Mouse (Mus musculus) midbrain, embryonic 10.5 days (tissue): ENCODE measurements at regions not wholly inside any gene's neighbourhood (a gene's known extent, or its start where the extent isn't known, plus 50 kb on each side); places are given as distances from the start of the nearest gene placed in this dataset.

ENCODE experiments used
- DNase-seq: peaks from one replicate; pipeline ENCODE4 v3.0.0-alpha.2; 2017; ENCODE audit warnings: low spot score
- H3K27ac ChIP-seq: fragments of 300-500 bp; sonication (generic); replicated peaks from 2 replicates; pipeline ENCODE4 v1.5.1; 2016; ENCODE audit warnings: mild to moderate bottlenecking
- H3K27me3 ChIP-seq: fragments of 300-500 bp; sonication (generic); 2 replicates; pipeline ENCODE4 v1.6.1; 2016; ENCODE audit warnings: low read depth, mild to moderate bottlenecking; ENCODE audit not compliant: poor library complexity, severe bottlenecking
- H3K36me3 ChIP-seq: fragments of 300-500 bp; sonication (generic); 2 replicates; pipeline ENCODE4 v1.6.1; 2016; ENCODE audit warnings: mild to moderate bottlenecking, moderate library complexity
- H3K4me1 ChIP-seq: fragments of 300-500 bp; sonication (generic); 2 replicates; pipeline ENCODE4 v1.6.1; 2016
- H3K4me3 ChIP-seq: fragments of 300-500 bp; sonication (generic); 2 replicates; pipeline ENCODE4 v1.5.1; 2016; ENCODE audit warnings: mild to moderate bottlenecking, moderate library complexity
- H3K9me3 ChIP-seq: fragments of 300-500 bp; sonication (generic); replicated peaks from 2 replicates; pipeline ENCODE4 v1.6.1; 2016; ENCODE audit warnings: mild to moderate bottlenecking
- WGBS: fragments of 180-500 bp; shearing (Covaris S2); methylation state at CpG from one replicate; pipeline ENCODE4 v1.1.7; 2016; 5-methylcytosine and 5-hydroxymethylcytosine counted together

DNA sequence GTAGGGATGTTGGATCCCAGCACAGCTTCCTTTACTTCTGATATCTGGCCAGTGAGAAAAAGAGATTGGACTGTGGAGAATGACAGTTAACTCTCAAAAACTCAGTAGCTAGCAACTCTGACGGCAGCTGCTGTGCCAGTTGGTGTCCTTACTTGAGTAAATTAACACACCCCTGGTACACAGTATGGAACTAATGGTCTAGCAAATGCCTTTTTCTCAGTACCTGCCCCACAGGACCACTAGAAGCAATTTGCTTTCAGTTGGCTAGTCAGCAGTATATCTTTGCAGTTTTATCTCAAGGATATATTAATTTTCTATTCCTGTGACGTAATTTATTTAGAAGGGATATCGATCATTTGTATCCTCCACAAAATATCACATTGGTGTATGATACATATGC lies 157.6 kb downstream of the Ahr start:
- WGBS, result 89% methylated on average over 3 of the region's 3 CpGs

DNA sequence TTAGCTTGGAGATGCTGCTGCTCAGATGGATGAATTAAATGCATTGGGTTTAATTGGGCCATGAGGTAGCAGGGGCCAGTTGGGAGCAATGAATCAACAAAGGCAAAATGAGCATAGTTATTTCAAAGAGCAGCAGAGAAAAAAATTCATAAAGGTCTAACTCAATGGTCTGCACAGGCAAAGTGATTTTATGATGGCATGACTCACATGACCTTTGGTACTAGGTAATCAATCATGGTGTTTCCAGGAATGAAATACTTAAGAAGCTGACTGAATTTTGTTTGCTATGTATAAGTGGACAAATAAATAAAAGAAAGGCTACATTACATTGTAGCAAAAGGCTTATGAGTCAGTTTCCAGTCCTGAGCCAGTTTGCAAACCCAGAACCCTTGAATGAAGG lies 158.5 kb downstream of the Ahr start:
- no peaks in the 10 kb centered on the region for H3K27me3 ChIP-seq
- no peak overlapping the region for H3K4me3 ChIP-seq
- no peak for DNase-seq
- no peaks in the 10 kb centered on the region for H3K4me1 ChIP-seq
- no peak overlapping the region for H3K27ac ChIP-seq
- no peaks in the 10 kb centered on the region for H3K9me3 ChIP-seq
- H3K36me3 ChIP-seq, result no peaks in the 10 kb centered on the region

More for the DNA sequence above, 157.6 kb downstream of the Ahr start:
- Histone ChIP-seq H3K9me3 (no peaks in the 10 kb centered on the region), H3K27ac (no peak overlapping the region), H3K4me1 (no peaks in the 10 kb centered on the region), H3K36me3 (no peaks in the 10 kb centered on the region), H3K4me3 (no peak overlapping the region), H3K27me3 (no peaks in the 10 kb centered on the region)
- no peak for DNase-seq

DNA sequence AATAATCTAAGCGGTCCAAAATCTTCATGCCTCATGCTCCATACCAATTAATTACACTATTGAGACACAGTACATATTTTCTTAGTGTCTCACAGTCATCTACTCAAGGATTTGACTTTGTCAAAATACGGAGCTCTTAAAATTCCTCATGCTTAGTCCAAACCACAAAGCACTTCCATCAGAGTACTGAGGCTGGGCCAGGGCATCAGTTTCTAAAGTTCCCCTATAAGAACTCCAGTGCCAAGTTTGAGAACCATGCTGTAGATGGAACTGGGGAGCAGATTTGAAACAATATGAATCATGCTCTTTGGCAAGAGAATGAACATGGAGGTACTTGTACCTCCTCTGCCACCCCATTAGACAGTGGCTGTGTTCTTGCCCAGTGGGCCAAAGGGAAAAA lies 176.9 kb downstream of the Ahr start:
- Histone ChIP-seq H3K27me3 (no peaks in the 10 kb centered on the region), H3K9me3 (no peaks in the 10 kb centered on the region), H3K27ac (no peak overlapping the region), H3K4me1 (no peaks in the 10 kb centered on the region), H3K4me3 (no peak overlapping the region), H3K36me3 (no peaks in the 10 kb centered on the region)
- WGBS, result 95% methylated on average over 2 of the region's 2 CpGs
- no peak for DNase-seq

DNA sequence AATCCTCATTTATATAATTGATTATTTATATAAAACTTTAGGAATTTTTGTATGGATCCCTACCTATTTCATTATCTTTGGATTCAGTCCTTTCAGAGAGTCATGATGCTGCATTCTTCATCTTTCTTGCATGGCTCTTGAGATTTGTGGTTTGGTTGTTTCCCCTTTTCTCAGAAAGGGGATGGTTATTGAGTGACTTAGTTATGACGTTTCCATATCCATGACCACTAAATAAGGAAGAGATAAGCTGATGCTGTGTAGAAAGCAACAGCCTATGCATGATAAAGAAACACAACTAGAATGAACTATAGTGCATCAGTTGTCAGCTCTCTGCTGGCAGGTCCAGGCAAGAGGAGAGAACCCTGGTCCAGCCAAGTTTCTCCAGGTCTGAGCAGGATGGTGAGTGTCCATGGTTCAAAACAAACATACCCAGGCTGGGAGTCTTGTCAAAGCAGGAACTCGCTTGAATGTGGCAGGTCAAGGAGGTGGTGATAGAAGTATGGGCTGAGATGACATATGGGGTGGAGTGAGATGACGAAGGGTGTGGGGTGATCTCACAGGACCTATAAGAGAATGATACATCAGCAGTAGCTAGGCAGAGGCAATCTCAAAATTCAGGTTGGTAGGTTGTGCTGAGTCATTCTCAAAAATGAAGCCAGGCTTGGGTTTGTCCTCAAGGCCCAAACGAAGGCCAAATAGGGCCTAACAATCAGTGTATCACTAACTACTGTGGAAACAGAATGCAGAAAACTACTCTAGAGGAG lies 196.5 kb downstream of the Ahr start:
- Histone ChIP-seq H3K4me1 (no peaks in the 10 kb centered on the region), H3K27me3 (no peaks in the 10 kb centered on the region), H3K36me3 (no peaks in the 10 kb centered on the region), H3K27ac (no peak overlapping the region), H3K4me3 (no peak overlapping the region), H3K9me3 (no peaks in the 10 kb centered on the region)
- no peak for DNase-seq
- WGBS, result 87% methylated on average over 4 of the region's 4 CpGs

DNA sequence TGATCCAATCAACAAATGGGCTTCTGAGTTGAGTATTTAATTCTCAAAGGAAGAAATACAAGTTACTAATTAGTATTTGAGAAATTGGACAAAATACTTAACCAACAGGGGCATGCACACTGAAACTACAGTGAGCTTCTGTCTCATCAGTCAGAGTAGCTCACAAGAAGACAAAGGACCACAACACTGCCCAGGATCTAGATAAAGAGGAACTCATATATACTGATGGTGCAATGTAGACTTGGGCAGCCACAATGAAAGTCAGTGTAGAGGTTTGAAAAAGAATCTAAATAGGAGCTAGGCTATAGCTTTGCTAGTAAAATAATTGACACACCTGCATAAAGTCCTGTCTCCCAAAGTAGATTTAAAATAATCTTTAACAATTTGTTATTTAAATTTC lies 198.5 kb downstream of the Ahr start:
- no peaks in the 10 kb centered on the region for H3K4me1 ChIP-seq
- H3K27me3 ChIP-seq, result no peaks in the 10 kb centered on the region
- H3K27ac ChIP-seq, result no peak overlapping the region
- no peak for DNase-seq
- no peak overlapping the region for H3K4me3 ChIP-seq
- H3K36me3 ChIP-seq, result no peaks in the 10 kb centered on the region
- H3K9me3 ChIP-seq, result no peaks in the 10 kb centered on the region

DNA sequence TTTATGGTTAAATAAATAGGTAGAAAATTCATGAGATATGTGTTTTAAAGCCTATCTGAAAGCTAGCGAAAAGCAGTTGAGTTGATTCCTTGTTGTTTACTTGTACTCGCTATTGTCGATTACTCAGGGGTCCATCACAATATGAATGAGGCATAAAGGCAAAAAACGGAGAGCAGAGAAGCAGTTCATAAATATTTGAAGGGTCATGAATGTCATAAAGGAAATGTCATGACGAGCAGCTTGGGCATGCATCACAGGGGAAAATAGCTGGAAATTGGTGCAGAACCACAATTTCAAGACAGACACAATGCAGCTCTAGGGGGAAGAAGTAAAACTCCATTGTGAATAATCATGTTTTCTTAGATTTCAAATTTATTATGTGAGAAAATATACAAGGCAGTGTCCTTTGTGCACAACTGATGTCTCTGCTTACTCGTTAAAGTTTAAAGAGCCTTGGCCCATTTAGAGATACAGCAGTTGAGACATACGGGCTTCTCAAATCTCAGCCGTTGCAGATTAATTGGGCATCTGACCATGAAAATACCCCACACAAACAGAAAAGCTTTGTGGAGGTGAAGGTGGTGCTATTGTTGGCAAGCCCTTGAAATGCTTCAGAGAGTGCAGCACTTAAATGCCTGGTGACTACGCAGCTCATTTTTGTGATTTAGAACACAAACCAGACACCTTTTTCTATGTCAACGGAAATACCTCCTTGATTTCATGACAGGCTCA lies 200.3 kb downstream of the Ahr start:
- DNase-seq, result no peak
- H3K4me3 ChIP-seq, result no peak overlapping the region
- no peaks in the 10 kb centered on the region for H3K9me3 ChIP-seq
- no peak overlapping the region for H3K27ac ChIP-seq
- 87% methylated on average over 10 of the region's 10 CpGs for WGBS
- H3K27me3 ChIP-seq, result no peaks in the 10 kb centered on the region
- H3K4me1 ChIP-seq, result no peaks in the 10 kb centered on the region
- no peaks in the 10 kb centered on the region for H3K36me3 ChIP-seq

DNA sequence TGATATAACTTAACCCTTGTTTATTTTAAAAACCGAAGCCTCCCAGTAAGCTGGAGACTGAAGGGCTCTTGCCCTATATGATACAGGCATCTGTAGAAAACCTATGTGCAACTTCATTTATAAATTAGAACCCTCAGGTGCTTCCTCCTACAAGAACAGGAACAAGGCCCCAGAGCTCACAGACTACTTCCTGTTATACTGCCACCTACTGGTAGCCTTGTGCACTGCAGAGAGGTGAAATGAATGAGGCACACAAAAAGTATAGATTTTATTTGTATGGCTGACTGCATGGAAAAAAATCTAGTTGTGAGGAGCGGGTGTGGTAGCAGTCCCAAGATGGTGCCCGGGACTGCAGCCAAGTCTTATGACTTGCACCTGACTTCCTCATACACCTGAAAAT lies 203.5 kb downstream of the Ahr start:
- no peaks in the 10 kb centered on the region for H3K27me3 ChIP-seq
- H3K9me3 ChIP-seq, result no peaks in the 10 kb centered on the region
- DNase-seq, result no peak
- no peak overlapping the region for H3K27ac ChIP-seq
- no peaks in the 10 kb centered on the region for H3K36me3 ChIP-seq
- no peak overlapping the region for H3K4me3 ChIP-seq
- H3K4me1 ChIP-seq, result no peaks in the 10 kb centered on the region
- WGBS, result 93% methylated on average over 3 of the region's 3 CpGs

DNA sequence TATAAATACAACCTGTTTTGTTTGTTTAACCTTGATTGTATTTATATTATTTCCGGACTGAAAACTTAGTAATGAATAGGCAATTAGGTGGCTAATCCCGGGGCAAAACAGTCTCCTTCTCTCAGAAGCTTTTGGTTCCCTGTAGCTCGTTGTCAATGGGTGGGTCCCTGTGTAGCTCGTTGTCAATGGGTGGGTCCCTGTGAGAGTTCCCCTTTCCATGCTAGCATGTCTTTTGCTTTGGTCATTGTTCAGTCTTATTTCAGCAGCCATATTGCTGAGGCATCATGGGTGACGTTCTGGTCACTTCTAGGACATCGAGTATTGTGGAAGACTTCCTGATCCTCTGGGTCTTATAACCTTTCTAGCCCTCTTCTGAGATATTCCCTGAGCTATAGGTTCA lies 205.1 kb downstream of the Ahr start:
- DNase-seq, result no peak
- no peak overlapping the region for H3K27ac ChIP-seq
- H3K27me3 ChIP-seq, result no peaks in the 10 kb centered on the region
- no peak overlapping the region for H3K4me3 ChIP-seq
- no peaks in the 10 kb centered on the region for H3K9me3 ChIP-seq
- no peaks in the 10 kb centered on the region for H3K36me3 ChIP-seq
- no peaks in the 10 kb centered on the region for H3K4me1 ChIP-seq
- 80% methylated on average over 6 of the region's 6 CpGs for WGBS

DNA sequence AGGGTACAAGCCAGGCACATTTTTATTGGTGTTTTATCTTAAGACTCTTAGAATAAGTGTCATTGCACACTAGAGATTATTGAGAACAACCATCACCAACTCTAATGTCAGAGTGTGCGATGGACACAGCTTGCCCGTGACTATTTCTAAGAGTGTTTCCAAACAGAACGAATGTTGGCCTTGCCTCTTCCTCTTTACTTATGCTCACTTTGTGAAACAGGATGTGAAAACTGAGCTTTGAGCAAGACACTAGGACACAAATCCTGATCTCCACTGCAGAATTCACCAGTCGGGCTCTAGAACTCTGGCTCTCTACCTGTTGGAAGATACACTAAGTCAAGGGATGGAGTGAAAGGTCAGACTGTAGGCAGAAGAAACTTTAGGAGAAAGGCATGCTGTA lies 215.3 kb downstream of the Ahr start:
- DNase-seq, result no peak
- no peaks in the 10 kb centered on the region for H3K27me3 ChIP-seq
- H3K36me3 ChIP-seq, result no peaks in the 10 kb centered on the region
- no peak overlapping the region for H3K27ac ChIP-seq
- H3K9me3 ChIP-seq, result no peaks in the 10 kb centered on the region
- WGBS, result 91% methylated on average over 4 of the region's 4 CpGs
- no peak overlapping the region for H3K4me3 ChIP-seq
- H3K4me1 ChIP-seq, result no peaks in the 10 kb centered on the region

DNA sequence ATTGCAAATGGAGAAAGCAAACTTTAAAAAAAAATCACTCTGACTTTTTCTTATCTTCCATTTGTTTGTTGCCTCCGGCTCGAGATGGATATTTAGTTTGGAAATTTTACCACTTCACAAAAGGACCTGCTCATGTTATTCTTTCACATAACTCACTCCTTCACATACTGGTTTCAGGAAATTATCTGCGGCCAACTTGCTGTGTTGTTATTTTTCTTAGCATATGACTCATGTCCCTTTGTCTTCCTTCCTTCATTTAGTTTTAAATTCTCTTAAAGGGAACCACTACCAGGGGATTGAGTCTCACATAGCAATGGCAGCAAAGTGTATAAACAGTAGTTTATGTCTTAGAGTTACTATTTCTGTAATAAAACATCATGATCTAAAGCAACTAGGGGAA lies 217.8 kb downstream of the Ahr start:
- Histone ChIP-seq H3K27ac (no peak overlapping the region), H3K4me3 (no peak overlapping the region), H3K36me3 (no peaks in the 10 kb centered on the region), H3K4me1 (peaks cover 11% of the 10 kb centered on the region), H3K27me3 (no peaks in the 10 kb centered on the region), H3K9me3 (no peaks in the 10 kb centered on the region)
- WGBS, result 73% methylated on average over 3 of the region's 3 CpGs
- no peak for DNase-seq

DNA sequence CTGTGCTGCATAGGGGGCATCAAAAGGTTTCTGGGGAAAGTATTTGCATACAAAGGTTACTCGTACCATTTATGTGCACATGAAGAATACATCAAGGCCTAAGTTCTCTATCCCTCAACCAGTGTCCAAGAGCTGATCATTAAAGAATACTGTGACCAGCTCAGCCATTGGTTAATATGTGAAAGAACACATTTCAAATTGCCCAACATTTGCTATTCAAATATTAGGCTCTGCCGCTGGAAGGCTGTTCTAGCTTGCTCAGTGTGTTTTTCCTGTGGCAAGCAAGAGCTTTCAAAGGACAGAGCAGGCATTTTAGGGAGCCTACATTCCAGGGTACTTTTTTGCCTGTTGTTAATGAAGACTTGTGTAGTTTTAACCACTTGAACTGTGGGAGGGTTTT lies 220.8 kb downstream of the Ahr start:
- H3K27me3 ChIP-seq, result no peaks in the 10 kb centered on the region
- peaks cover 11% of the 10 kb centered on the region for H3K4me1 ChIP-seq
- DNase-seq, result no peak
- no peaks in the 10 kb centered on the region for H3K9me3 ChIP-seq
- no peak overlapping the region for H3K4me3 ChIP-seq
- 90% methylated on average over 2 of the region's 2 CpGs for WGBS
- H3K36me3 ChIP-seq, result no peaks in the 10 kb centered on the region
- H3K27ac ChIP-seq, result no peak overlapping the region

DNA sequence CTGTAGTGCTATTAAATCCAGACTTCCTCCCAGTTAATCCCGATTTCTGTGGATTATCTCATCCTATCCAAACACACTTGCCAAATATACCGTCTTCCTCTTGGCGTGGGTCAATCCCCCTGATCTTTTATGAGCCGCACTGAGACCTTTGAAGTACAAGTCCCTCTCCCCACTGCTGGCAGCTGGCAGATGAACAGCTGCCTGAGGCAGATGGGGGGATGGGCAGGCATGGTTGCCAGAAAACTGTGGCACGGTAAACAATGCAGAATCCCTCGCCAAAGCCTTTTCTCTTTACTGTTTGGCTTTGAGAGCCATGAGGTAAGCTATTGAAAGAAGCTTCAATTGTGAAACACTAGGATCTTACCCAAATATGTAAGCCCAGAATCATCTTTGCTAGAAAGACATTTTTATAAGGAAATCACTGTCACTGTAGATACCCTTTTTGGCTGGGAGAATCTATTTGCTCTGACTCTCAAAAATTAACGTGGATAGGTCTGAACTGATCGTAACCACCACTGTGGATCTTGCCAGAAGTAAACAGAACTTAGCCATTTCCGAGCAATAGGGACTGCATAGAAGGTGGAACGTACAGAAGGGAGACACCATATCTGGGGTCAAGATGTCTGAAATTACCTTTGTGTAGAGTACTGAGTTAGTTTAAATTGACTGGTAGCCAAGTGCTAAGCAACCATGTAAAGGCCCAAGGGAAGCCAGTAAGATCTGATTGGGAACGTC lies 221.5 kb downstream of the Ahr start:
- DNase-seq, result peak; percentile 45
- Histone ChIP-seq H3K36me3 (no peaks in the 10 kb centered on the region), H3K4me3 (no peak overlapping the region), H3K9me3 (no peaks in the 10 kb centered on the region), H3K27ac (peak overlapping the region; percentile 55; the same call in 1 of the 2 replicates), H3K27me3 (no peaks in the 10 kb centered on the region), H3K4me1 (peaks cover 11% of the 10 kb centered on the region)
- WGBS, result 52% methylated on average over 11 of the region's 11 CpGs

DNA sequence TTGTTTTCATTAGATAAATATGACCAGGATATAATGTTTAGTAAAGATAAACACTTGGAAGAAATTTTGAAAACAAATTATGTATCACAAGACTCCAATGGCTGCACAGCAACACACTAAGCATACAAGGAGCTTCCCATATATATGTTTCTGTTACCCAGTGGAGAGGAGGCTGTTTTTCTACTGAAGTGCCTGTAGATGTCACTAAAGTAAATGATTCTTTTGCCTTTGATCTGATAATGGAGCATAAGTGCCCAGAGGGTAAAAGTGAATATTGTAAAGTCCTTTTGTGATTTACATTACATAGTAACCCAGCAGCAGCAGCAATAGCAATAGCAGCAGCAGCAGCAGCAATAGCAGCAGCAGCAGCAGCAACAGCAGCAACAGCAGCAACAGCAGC lies 226.3 kb downstream of the Ahr start:
- no peaks in the 10 kb centered on the region for H3K9me3 ChIP-seq
- no peak for DNase-seq
- H3K4me1 ChIP-seq, result peaks cover 6% of the 10 kb centered on the region
- H3K4me3 ChIP-seq, result no peak overlapping the region
- H3K27ac ChIP-seq, result no peak overlapping the region
- no peaks in the 10 kb centered on the region for H3K27me3 ChIP-seq
- H3K36me3 ChIP-seq, result no peaks in the 10 kb centered on the region
